26 mouse cellular contexts compared by ENCODE assay signal in the genomic region with DNA sequence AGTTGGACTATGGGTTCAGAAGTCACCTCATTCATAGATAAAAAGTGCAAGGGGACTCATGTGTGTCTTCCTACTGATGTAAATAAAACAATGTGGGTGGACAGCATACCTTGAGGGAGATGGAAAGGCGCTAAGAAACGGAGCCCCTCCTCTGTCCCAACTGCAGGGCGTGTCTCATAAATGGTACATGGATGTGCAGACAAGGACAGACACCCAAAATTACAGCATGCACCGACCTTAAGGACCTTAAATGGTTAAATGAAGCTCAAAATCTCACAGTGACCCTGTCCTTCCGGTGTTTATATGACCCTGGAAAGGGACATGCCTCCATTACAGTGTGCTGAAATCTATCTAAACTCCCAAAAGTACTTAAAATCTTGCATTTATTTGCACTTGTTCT.
"Had no signal": no experiment of that assay in that cellular context is flagged by ENCODE, and none has a peak within 500 bp of the region (broad histone marks: within the 10 kb centered on the region; RNA-seq: fewer than 3 reads in every experiment).

No protein-coding gene starts in this region.

- H3K4me1 ChIP-seq: embryonic facial prominence, embryonic 12.5 days; forebrain, embryonic 13.5 days had no signal

- H3K27ac ChIP-seq: embryonic facial prominence, embryonic 10.5 days; embryonic facial prominence, embryonic 12.5 days; embryonic facial prominence, embryonic 13.5 days; embryonic facial prominence, embryonic 15.5 days; forebrain, embryonic 10.5 days; forebrain, embryonic 12.5 days; forebrain, embryonic 13.5 days; forebrain, embryonic 15.5 days had no signal

- H3K36me3 ChIP-seq: embryonic facial prominence, embryonic 10.5 days; embryonic facial prominence, embryonic 12.5 days; embryonic facial prominence, embryonic 13.5 days; embryonic facial prominence, embryonic 15.5 days; forebrain, embryonic 10.5 days; forebrain, embryonic 12.5 days; forebrain, embryonic 15.5 days had no signal

- ATAC-seq: forebrain, embryonic 13.5 days; forebrain, embryonic 14.5 days; forebrain, postnatal 0 days had no signal

- H3K9ac ChIP-seq: embryonic facial prominence, embryonic 12.5 days; embryonic facial prominence, embryonic 13.5 days; embryonic facial prominence, embryonic 15.5 days; forebrain, embryonic 12.5 days; forebrain, embryonic 13.5 days; forebrain, embryonic 15.5 days; forebrain, postnatal 0 days had no signal

- H3K9me3 ChIP-seq: embryonic facial prominence, embryonic 10.5 days; embryonic facial prominence, embryonic 12.5 days; embryonic facial prominence, embryonic 13.5 days; embryonic facial prominence, embryonic 15.5 days; forebrain, embryonic 12.5 days; forebrain, embryonic 15.5 days had no signal

- H3K4me2 ChIP-seq: embryonic facial prominence, embryonic 12.5 days; embryonic facial prominence, embryonic 13.5 days; embryonic facial prominence, embryonic 15.5 days; forebrain, embryonic 12.5 days; forebrain, embryonic 13.5 days; forebrain, embryonic 15.5 days had no signal

- H3K4me3 ChIP-seq: embryonic facial prominence, embryonic 10.5 days; embryonic facial prominence, embryonic 12.5 days; embryonic facial prominence, embryonic 13.5 days; embryonic facial prominence, embryonic 15.5 days; erythroblast, embryonic 14.5 days; forebrain, embryonic 10.5 days; forebrain, embryonic 12.5 days; forebrain, embryonic 13.5 days; forebrain, embryonic 15.5 days; gastrocnemius, adult 2 months had no signal

- H3K27me3 ChIP-seq: embryonic facial prominence, embryonic 12.5 days; embryonic facial prominence, embryonic 13.5 days; embryonic facial prominence, embryonic 15.5 days; forebrain, embryonic 12.5 days; forebrain, embryonic 13.5 days; forebrain, embryonic 15.5 days had no signal

- DNase-seq: cerebellum, adult 2 months; cerebellum, adult 8-10 months; cerebellum, adult 9-10 months; cerebellum, adult 9-11 months; cerebellum, postnatal 10 days; cerebellum, postnatal 14 days; cerebellum, postnatal 25 days; cerebellum, postnatal 36 days; embryo, embryonic 11 days; forebrain, postnatal 0 days; gastrocnemius, adult 2 months; gastrocnemius, postnatal 10 days; gastrocnemius, postnatal 14 days; gastrocnemius, postnatal 25 days; gastrocnemius, postnatal 36 days; heart, adult 18-20 months had no signal
